Mouse (Mus musculus) limb, embryonic 11.5 days (tissue): Measurements from ENCODE around the gene Supv3l1. TPM values are rescaled to one million over a fixed set of nuclear protein-coding genes. Genes with fewer than 3 reads are reported as not detected.
"Not testable (repeated sequence)": the region's sequence is repeated elsewhere in the genome, so short reads cannot be mapped to it uniquely, and the experiment has no call there.

ENCODE experiments used
- ATAC-seq: fragments of 200-750 bp; cut with Nextera tagmentation; 2 replicates; pipeline ENCODE4 v1.8.0; 2017; ENCODE audit warnings: low read depth; ENCODE audit not compliant: insufficient number of reproducible peaks, low FRiP score, low TSS enrichment
- DNase-seq: peaks from one replicate; pipeline ENCODE4 v3.0.0-alpha.2; 2015; ENCODE audit warnings: low spot score
- H3K27ac ChIP-seq: fragments of 300-500 bp; sonication (generic); replicated peaks from 2 replicates; pipeline ENCODE4 v1.5.1; 2014; ENCODE audit warnings: low read depth, mild to moderate bottlenecking, low read length
- H3K27me3 ChIP-seq: fragments of 300-500 bp; sonication (generic); 2 replicates; pipeline ENCODE4 v1.6.1; 2014; ENCODE audit warnings: mild to moderate bottlenecking, low read length, mixed read lengths; ENCODE audit not compliant: control insufficient read depth, insufficient read depth
- H3K36me3 ChIP-seq: fragments of 300-500 bp; sonication (generic); 2 replicates; pipeline ENCODE4 v1.6.1; 2014; ENCODE audit warnings: mild to moderate bottlenecking, low read length, moderate library complexity, mixed read lengths; ENCODE audit not compliant: control insufficient read depth, insufficient read depth
- H3K4me1 ChIP-seq: fragments of 300-500 bp; sonication (generic); 2 replicates; pipeline ENCODE4 v1.6.1; 2014; ENCODE audit warnings: low read length, mixed read lengths; ENCODE audit not compliant: control insufficient read depth, insufficient read depth
- H3K4me2 ChIP-seq: fragments of 300-500 bp; sonication (generic); 2 replicates; pipeline ENCODE4 v1.6.1; 2014; ENCODE audit warnings: low read depth, mild to moderate bottlenecking, moderate library complexity; ENCODE audit not compliant: severe bottlenecking
- H3K4me3 ChIP-seq: fragments of 300-500 bp; sonication (generic); 2 replicates; pipeline ENCODE4 v1.5.1; 2014; ENCODE audit warnings: low read depth, low read length
- H3K9ac ChIP-seq: fragments of 300-500 bp; sonication (generic); 2 replicates; pipeline ENCODE4 v1.6.1; 2014; ENCODE audit warnings: mild to moderate bottlenecking, low read length
- H3K9me3 ChIP-seq: fragments of 300-500 bp; sonication (generic); 2 replicates; pipeline ENCODE4 v1.6.1; 2016; ENCODE audit warnings: low read length; ENCODE audit not compliant: control insufficient read depth
- WGBS: fragments of 180-500 bp; shearing (Covaris S2); extraction: QIAGEN DNeasy Blood & Tissue Kit; methylation state at CpG from one replicate; pipeline ENCODE4 v1.1.7; 2014; 5-methylcytosine and 5-hydroxymethylcytosine counted together
- polyA plus RNA-seq: library from polyadenylated mRNA; unstranded; fragments of >200 nt; fragmentation: Nextera tagmentation; extraction: Ambion mirVana; gene quantifications from 2 replicates; pipeline ENCODE4 v1.2.1, GENCODE M21; 2014

Gene Supv3l1
- 30.2 and 34.5 TPM in 2 replicates for polyA plus RNA-seq

DNA sequence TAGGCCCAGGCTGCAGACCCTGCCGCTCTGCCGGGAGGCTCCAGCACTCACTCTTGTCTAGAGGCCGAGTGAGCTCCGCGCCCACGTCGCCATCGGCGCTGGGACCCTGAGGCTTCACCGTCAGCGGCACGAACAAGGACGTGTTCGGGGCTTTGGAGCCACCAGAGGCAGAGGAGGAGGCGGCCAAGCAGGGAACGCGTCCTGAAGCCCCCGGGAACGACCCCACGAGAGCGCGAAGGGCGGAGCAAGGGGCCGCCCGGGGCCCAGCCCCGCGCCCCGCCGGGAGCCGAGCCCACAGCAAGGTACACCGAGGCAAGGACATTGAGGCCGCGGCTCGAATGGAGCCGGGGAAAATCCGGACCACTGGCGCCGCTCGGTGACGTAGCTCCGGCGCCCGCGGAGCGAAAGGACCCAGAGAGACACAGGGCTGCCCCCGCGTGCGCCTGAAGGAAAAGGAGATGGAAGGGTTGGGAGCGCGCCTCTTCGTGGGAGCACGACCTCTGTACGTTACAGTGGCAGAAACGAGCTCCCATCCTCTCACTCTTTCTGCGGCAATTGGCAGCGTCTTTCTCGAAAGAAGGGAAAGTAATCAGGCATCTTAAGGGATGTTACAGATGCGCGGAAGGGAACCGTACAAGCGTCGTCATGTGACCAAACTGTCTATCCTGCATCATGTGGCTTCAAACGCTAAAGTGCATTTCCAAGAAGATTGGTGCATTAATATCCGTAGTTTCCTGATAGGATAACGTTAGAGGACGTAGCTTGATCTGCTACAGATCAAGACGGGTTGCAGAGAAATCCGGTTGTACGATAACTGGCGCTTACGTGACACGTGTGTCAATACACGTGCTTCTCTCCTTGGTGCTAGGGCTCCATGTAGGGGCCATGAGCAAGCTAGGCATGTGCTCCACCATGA lies at the start of gene Supv3l1, which contains the start of gene 4930507D05Rik:
Supv3l1 (minus strand) TSS at position 375 of the 916 bp plus-strand sequence.
4930507D05Rik (plus strand) TSS at position 126 of the 916 bp plus-strand sequence.
- Histone ChIP-seq H3K4me3 (peak within 1 kb of the TSS; percentile 99), H3K9me3 (no peaks in the 10 kb centered on the region), H3K27me3 (no peaks in the 10 kb centered on the region), H3K4me1 (peaks cover 5% of the 10 kb centered on the region), H3K9ac (peak within 1 kb of the TSS; percentile 94), H3K36me3 (peaks cover 6% of the 10 kb centered on the region), H3K27ac (0 out of 2 replicates have a peak within 1 kb of the TSS, but pooled peaks have one; percentile 52), H3K4me2 (peak within 1 kb of the TSS; percentile 69)
- under 1% methylated on average over 73 of the region's 73 CpGs for WGBS
- DNase-seq (peak; percentile 94), ATAC-seq (peak; percentile 83)

DNA sequence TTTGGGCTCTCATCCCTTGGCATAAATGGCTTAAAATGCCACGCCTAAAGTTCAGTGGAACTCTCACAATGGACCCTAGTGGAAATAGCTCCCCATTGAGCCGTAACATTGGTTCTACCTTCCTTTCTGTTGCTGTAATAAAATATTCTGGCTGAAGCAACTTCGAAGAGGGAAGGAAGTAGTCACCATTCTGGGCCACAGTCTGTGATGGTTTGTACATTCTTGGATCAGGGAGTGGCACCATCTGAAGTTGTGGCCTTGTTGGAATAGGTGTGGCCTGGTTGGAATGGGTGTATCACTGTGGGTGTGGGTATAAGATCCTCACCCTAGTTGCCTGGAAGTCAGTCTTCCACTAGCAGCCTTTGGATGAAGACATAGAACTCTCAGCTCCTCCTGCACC lies 42.1 kb upstream of the Supv3l1 start:
- 89% methylated on average over 3 of the region's 3 CpGs for WGBS

DNA sequence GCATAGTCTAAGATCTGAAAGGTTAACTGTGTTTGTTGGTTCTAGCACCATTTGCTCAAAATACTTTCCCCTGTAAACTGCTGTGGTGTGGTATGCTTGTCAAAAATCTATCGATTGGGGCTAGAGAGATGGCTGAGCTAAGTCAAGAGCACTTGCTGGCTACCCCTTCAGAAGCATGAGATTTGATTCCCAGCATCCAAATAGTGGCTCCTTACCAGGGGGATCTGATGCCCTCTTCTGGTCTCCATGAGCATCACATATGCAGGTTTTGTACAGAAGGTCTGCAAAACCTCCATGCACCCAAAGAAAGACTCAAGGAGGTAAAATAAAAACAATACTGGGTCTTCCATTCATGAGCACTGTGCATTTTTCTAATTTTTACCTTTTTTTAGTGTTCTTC lies 38.7 kb upstream of the Supv3l1 start:
- WGBS, result 22% methylated on average over 1 of the region's 1 CpGs
- H3K9ac ChIP-seq, result no peak overlapping the region
- H3K36me3 ChIP-seq, result no peaks in the 10 kb centered on the region
- DNase-seq (peak; percentile 51), ATAC-seq (no peak)
- H3K9me3 ChIP-seq, result no peaks in the 10 kb centered on the region
- no peaks in the 10 kb centered on the region for H3K27me3 ChIP-seq
- H3K27ac ChIP-seq, result no peak overlapping the region
- H3K4me1 ChIP-seq, result no peaks in the 10 kb centered on the region
- no peak overlapping the region for H3K4me2 ChIP-seq
- no peak overlapping the region for H3K4me3 ChIP-seq

More for the DNA sequence above, 42.1 kb upstream of the Supv3l1 start:
- not testable (repeated sequence) for DNase-seq, H3K4me1 ChIP-seq, H3K4me2 ChIP-seq, H3K36me3 ChIP-seq, H3K27ac ChIP-seq, H3K9ac ChIP-seq, H3K9me3 ChIP-seq, ATAC-seq, H3K4me3 ChIP-seq, H3K27me3 ChIP-seq

DNA sequence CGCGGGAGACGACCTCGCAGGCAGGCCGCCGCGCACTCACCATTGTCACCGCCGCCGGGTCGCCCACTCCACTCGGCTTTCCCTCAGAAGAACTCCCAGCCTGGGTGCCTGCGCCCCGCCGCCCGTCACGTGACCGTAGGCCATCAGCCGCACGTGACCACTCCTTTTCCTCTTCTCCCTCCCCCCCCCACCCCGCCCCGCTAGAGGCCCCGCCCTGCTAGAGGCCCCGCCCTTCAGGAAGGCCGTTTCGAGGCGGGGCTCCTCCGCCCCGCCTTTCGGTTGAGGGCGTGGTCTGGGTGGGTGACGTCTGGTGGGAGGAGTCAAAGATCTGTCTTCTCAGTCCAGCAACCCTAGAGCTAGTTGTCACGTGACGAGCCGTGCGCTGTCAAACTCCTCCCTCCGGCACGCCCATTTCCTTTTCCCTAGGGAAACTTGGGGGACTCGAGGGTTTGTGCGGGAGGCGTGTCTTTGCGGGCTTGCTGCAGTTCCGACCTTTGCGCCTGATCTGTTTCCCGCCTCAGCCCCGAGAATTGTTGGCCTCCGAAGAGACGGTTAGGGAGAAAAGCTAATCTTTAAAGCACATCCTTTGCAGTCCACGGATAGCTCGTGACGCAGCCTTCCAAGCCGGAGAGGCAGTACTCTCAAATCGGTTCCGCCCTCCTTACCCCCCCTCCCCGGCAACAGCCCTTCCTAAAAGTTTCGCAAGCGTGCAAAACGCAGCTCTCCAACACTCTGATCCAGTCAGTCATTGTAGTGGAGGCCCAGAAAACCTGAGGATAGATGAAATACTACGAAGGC lies 37.3 kb upstream of the Supv3l1 start, which contains the start of gene Vps26a:
Vps26a (minus strand) TSS at position 188 of the 798 bp plus-strand sequence.
- DNase-seq, result peak; percentile 100
- peak; percentile 88 for ATAC-seq
- peak within 1 kb of the TSS; percentile 78 for H3K4me2 ChIP-seq
- H3K36me3 ChIP-seq, result no peaks in the 10 kb centered on the region
- peak within 1 kb of the TSS; percentile 79 for H3K4me3 ChIP-seq
- peak within 1 kb of the TSS; percentile 59 for H3K9ac ChIP-seq
- under 1% methylated on average over 59 of the region's 59 CpGs for WGBS
- H3K9me3 ChIP-seq, result no peaks in the 10 kb centered on the region
- no peaks in the 10 kb centered on the region for H3K4me1 ChIP-seq
- no peak within 1 kb of the TSS for H3K27ac ChIP-seq
- no peaks in the 10 kb centered on the region for H3K27me3 ChIP-seq

DNA sequence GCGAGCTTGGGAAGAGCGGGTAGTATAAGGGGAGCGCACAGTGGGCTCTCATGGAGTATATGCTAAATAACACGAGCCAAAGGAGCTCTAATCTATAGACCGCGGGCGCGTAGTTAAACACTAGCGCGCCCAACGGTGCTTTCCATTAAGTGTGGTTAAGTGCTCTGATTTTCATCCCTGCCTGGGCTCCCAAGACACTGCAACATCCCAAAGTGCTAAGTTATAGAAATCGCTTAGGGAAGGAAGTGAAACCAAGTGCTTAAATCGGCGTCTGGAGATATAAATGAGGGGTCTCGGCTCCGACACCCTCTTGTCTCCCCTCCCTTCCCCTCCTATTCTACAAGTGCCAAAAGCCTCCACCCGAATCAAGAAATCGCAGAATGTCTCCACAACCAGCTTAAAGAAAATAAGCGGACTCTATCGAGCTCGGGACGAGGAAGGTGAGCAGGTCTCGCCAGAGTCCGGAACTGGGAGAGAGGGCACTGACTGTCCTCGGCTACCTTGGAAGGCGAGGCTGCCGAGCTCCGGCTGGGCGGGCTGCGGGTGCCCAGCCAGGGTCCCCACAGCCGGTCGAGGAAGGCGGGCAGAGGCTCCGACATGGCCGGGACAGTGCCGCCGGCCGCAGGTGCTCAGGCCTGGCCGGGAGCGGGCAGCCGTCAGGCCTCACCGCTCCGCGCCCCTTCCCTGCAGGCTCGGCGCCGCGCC lies 36.5 kb upstream of the Supv3l1 start:
- Histone ChIP-seq H3K4me2 (peak overlapping the region; percentile 78), H3K4me1 (no peaks in the 10 kb centered on the region), H3K36me3 (no peaks in the 10 kb centered on the region), H3K27me3 (no peaks in the 10 kb centered on the region), H3K27ac (no peak overlapping the region), H3K4me3 (peak overlapping the region; percentile 79), H3K9me3 (no peaks in the 10 kb centered on the region), H3K9ac (peak overlapping the region; percentile 59)
- DNase-seq (no peak), ATAC-seq (peak; percentile 75)
- under 1% methylated on average over 34 of the region's 48 CpGs for WGBS

DNA sequence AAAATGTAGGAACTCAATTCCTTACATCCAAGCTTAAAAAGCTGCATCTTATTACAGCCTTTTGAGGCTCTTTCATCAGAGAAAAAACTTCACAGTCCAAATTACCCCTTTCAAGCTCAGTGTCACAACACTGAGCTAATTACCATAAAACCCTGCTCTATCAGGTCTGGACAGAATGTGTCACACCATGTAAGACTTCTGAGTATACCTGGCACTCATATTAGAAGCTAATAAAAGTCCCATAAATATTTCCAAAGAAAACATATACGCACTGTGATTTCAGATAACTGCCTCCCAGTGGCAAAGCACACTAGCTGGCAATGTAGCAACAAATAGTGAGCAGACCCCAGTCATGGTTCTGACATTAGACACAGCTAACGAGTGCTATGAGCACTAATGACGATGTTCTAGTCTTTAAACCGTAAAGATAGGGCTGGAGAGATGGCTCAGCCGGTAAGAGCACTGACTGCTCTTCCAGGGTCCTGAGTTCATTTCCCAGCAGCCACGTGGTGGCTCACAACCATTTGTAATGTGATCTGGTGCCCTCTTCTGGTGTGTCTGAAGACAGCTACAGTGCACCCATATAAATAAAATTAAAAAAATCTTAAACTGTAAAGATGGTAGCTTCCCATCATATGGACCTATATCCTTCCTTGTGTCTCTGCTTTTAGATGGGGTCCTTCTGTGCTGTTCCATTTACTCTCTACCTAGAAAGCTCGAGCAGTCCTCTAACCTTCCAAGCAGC lies 31.7 kb upstream of the Supv3l1 start:
- Histone ChIP-seq H3K27ac (no peak overlapping the region), H3K9me3 (no peaks in the 10 kb centered on the region), H3K36me3 (no peaks in the 10 kb centered on the region), H3K4me3 (no peak overlapping the region), H3K4me2 (no peak overlapping the region), H3K4me1 (no peaks in the 10 kb centered on the region), H3K9ac (no peak overlapping the region), H3K27me3 (no peaks in the 10 kb centered on the region)
- 53% methylated on average over 7 of the region's 7 CpGs for WGBS
- ATAC-seq, result no peak
- no peak for DNase-seq

DNA sequence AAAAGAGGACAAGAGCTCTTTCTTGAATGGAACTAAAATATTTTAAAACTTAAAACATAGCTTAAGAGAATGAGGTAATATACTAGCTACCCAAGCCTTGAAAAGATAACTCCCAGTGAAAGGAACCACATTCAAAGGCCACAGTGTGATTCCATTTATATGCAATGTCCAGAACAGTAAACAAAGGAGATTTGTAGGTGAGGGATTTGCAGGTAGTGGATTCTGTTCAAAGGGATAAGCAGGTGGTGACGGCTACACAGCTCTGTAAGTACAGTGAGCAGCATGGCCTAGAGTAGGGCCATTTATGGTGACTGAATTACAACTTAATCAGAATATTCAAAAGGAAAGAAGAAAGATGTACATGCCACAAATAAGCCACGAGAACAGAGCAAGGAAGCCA lies 27.4 kb upstream of the Supv3l1 start:
- ATAC-seq, result no peak
- H3K9me3 ChIP-seq, result no peaks in the 10 kb centered on the region
- H3K4me2 ChIP-seq, result no peak overlapping the region
- H3K9ac ChIP-seq, result no peak overlapping the region
- DNase-seq, result no peak
- H3K27me3 ChIP-seq, result no peaks in the 10 kb centered on the region
- H3K4me3 ChIP-seq, result no peak overlapping the region
- no peaks in the 10 kb centered on the region for H3K36me3 ChIP-seq
- no peak overlapping the region for H3K27ac ChIP-seq
- WGBS, result 79% methylated on average over 2 of the region's 2 CpGs
- H3K4me1 ChIP-seq, result no peaks in the 10 kb centered on the region
